Mouse (Mus musculus): ENCODE data around the gene Npat.

The Npat gene

GRCm38 (mm10) chr9:53609968-53610781 lies 73.3 kb downstream of the Npat start, which contains the start of gene Acat1:
TSS of gene Acat1 (minus strand) at chr9:53610382.
- peak; percentile 92 for DNase-seq (ENCODE audit: low read depth, low spot score)

GRCm38 (mm10) chr9:53614286-53614685 lies 77.4 kb downstream of the Npat start:
- DNase-seq (ENCODE audit: low read depth, low spot score), result no peak

- no peak for DNase-seq (ENCODE audit: low read depth, low spot score)
Observed at GRCm38 (mm10) chr9:53615246-53615645, 78.4 kb downstream of the Npat start.
